Mouse (Mus musculus): Measurements from ENCODE around the gene Gm3233.
"Not testable (repeated sequence)": the region's sequence is repeated elsewhere in the genome, so short reads cannot be mapped to it uniquely, and the experiment has no call there.

The Gm3233 gene

DNA sequence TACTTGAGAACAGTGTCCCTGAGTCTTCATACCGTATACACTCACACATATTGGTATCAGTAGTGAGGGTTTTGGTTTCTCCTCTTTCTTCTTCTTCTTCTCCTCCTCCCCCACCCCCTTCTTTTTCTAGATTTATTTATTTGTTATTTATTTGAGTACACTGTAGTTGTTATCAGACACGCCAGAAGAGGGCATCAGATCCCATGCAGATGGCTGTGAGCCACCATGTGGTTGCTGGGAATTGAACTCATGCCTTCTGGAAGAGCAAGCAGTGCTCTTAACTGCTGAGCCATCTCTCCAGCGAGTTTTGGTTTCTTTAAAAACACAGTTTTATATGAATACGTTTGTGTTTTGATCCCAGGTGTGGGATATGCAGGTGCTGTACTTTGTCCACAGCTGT, 31.2 kb downstream of the Gm3233 start:
- DNase-seq (ENCODE audit: low read depth, low spot score): peak; percentile 36

DNA sequence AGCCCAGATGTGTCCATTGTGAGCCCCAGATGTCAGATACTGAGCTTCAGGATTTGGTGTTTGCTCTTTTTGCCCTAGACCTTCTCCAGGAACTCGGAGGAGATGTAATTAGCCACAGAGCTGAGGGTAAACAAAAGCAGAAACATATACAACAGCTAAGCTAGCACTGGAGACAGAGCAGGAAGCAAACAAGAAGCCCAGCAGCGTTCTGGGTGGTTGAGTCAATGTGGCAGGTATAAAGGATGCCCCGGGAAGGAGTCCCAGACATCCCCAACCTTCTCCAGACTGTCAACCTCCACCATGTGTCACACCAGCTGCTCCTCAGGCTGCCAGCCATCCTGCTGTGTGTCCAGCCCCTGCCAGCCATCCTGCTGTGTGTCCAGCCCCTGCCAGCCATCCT, 33.3 kb downstream of the Gm3233 start, which contains the start of gene Gm10100:
Gm10100 (plus strand) TSS at position 301 of the 400 bp plus-strand sequence.
- no peak for DNase-seq (ENCODE audit: low read depth, low spot score)

DNA sequence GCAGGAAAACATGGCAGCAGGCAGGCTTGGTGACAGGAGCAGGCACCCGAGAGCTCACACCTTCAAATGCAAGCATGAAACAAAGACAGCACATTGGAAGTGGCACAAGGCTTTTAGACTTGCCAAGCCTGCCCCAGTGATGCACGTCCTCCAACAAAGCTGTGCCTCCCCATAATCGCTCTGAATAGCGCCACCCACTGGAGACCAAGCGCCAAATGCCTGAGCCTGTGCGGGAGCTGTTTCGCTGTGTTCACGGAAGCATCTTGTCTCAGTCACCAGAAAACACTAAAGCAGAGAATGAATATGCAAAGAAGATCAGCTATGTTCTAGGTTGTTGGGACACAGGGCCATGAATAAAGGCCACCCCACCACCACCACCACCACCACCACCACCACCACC, 34.6 kb downstream of the Gm3233 start:
- peak; percentile 25 for DNase-seq (ENCODE audit: low read depth, low spot score)

DNA sequence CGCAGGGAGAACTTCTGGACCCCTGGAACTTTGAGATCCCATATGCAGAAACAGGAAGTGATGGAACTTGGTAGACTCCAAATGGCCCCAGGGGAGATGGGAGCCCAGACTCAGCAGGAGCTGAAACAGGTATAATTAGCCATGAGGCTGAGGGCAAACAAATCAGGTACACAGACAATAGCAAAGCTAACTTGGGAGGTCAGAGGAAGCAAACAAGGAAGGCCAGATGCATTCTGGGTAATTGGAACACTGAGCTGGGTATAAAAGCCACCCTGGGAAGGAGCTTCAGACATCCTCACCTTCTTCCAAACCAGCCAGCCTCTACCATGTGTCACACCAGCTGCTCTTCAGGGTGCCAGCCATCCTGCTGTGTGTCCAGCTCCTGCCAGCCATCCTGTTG, 39.2 kb downstream of the Gm3233 start, which contains the start of gene Krtap12-1:
Krtap12-1 (plus strand) TSS at position 301 of the 400 bp plus-strand sequence.
- DNase-seq (ENCODE audit: low read depth, low spot score): not testable (repeated sequence)

DNA sequence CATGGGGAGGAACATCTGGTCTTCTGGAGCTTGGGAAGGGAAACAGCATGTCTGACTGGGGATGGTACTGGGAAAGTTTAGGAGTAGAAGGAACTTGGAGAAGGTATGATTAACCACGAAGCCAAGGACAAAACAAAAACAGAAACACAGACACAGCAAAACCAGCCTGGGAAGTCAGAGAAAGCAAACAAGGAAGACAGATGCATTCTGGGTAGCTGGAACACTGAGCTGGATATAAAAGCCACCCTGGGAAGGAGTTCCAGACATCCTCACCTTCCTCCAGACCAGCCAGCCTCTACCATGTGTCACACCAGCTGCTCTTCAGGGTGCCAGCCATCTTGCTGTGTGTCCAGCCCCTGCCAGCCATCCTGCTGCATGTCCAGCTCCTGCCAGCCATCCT, 44.0 kb downstream of the Gm3233 start, which contains the start of gene Gm10142:
Gm10142 (plus strand) TSS at position 301 of the 400 bp plus-strand sequence.
- DNase-seq (ENCODE audit: low read depth, low spot score): no peak

DNA sequence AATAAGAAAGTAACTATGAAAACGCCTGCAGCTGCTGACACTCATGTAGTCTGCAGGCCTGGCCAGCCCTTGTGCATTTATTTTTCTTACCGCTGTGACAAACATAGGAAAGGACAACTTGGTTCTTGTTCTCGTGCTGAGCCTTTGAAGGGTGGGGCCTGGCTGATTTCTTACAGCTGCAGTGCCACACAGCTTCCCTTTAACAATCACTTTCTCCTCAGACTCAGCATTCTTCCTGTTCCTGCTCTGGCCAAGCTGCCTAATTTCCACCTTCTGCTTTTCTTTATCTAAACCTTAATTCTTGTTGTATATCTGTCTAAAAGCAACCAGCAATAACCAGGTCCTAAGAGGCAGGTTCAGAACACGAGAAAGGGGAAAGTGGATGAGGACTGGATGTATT, 45.7 kb downstream of the Gm3233 start:
- no peak for DNase-seq (ENCODE audit: low read depth, low spot score)

DNA sequence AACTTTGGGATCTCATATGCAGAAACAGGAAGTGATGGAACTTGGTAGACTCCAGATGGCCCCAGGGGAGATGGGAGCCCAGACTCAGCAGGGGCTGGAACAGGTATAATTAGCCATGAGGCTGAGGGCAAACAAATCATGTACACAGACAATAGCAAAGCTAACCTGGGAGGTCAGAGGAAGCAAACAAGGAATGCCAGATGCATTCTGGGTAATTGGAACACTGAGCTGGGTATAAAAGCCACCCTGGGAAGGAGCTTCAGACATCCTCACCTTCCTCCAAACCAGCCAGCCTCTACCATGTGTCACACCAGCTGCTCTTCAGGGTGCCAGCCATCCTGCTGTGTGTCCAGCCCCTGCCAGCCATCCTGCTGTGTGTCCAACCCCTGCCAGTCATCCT, 48.3 kb downstream of the Gm3233 start, which contains the start of gene Gm10024:
Gm10024 (plus strand) TSS at position 301 of the 400 bp plus-strand sequence.
- DNase-seq (ENCODE audit: low read depth, low spot score): not testable (repeated sequence)

DNA sequence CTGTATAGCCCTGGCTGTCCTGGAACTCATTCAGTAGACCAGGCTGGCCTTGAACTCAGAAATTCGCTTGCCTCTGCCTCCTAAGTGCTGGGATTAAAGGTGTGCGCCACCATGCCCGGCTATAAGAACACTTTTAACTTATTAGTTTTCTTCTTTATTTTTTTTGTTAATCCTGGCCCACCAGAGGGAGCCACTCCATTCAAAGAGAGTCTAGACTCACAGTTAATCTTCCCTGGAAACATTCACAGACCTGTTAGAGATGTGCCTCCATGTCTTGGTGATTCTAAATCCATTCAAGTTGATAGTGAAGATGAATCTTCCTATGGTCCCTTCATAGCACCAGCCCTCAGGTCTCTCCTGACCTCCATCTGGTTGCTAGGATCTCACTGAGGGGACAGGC, 49.7 kb downstream of the Gm3233 start:
- no peak for DNase-seq (ENCODE audit: low read depth, low spot score)

All from ES-CJ7 (cell line).